ENCODE assay signal across 1 mouse cellular context in genomic region chr11:84880971-84881370, GRCm38 (mm10).
TF ChIP-seq lines count a peak whose summit lies in the region.

No protein-coding gene starts in this region.

TF ChIP-seq in CH12.LX, 34 proteins besides CTCF, POLR2A, EP300 and RAD21:
- TF ChIP-seq NRF1 (IDR thresholded peaks at IDR 0.05; ENCODE audit: low read depth, low read length) = no peak
- no peak for TF ChIP-seq HCFC1 (IDR thresholded peaks at IDR 0.05; ENCODE audit: low read depth, low read length)
- TF ChIP-seq ZKSCAN1 (IDR thresholded peaks at IDR 0.05; ENCODE audit: borderline replicate concordance, low read depth, low read length) = no peak
- no peak for TF ChIP-seq TBP (conservative IDR thresholded peaks at IDR 0.05; ENCODE audit: low read depth, low read length)
- TF ChIP-seq JUN (IDR thresholded peaks at IDR 0.05; ENCODE audit: insufficient read depth, low read depth, low read length) = no peak
- no peak for TF ChIP-seq USF2 (conservative IDR thresholded peaks at IDR 0.05; ENCODE audit: low read depth, low read length)
- TF ChIP-seq GABPA (IDR thresholded peaks at IDR 0.05; ENCODE audit: insufficient replicate concordance, low read depth, low read length) = no peak
- TF ChIP-seq MXI1 (IDR thresholded peaks at IDR 0.05; ENCODE audit: low read depth, low read length) = no peak
